Mouse (Mus musculus) lung, postnatal 14 days (tissue): ENCODE results near the gene Lifr.

ENCODE experiments used
- DNase-seq: peaks from one replicate; pipeline ENCODE4 v3.0.0; 2021

The Lifr gene

GRCm38 (mm10) chr15:7166735-7167134 lies 76.3 kb downstream of the Lifr start:
- DNase-seq = no peak

GRCm38 (mm10) chr15:7167238-7167905 lies 77.0 kb downstream of the Lifr start:
- DNase-seq = peak; percentile 22

DNA sequence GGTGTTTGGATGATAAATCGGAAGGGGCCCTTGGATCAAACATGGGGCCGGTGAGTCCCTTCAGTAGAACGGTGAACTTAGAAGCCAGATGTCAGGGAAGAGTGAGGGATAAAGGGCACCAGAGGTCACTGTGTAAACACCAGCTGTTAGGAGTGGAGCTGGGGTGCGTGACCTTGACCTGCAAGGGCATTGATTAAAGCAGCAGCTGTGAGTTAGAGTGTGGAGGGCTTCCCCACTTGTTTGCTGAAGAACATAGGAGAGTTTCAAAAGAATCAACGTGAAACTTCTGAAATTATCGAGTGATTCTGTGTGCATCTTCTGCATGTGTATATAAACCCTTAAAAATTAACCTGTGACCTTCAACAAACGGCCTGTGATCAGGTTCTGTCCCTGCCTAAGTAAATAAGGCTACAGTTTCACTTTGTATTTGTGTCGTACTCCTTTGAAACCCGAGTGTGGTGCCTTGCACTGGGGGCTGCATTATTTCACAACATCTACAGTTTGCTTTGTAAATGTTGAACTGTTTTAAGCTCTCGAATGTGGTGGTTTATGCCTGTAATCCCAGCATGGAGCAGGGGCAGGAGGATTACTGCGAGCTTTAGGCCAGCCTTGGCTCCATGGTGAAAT lies 77.6 kb downstream of the Lifr start:
- no peak for DNase-seq

- DNase-seq = peak; percentile 42
These were observed 82.5 kb downstream of the Lifr start for GRCm38 (mm10) chr15:7172875-7173274.

- DNase-seq = no peak
These were observed 82.9 kb downstream of the Lifr start for GRCm38 (mm10) chr15:7173346-7173745.

- no peak for DNase-seq
These were observed 83.4 kb downstream of the Lifr start for GRCm38 (mm10) chr15:7173776-7174175.

GRCm38 (mm10) chr15:7180576-7180975 lies 90.2 kb downstream of the Lifr start:
- DNase-seq = no peak

GRCm38 (mm10) chr15:7187682-7188081 lies 97.3 kb downstream of the Lifr start:
- no peak for DNase-seq

GRCm38 (mm10) chr15:7189678-7190454 lies 99.5 kb downstream of the Lifr start:
- peak; percentile 42 for DNase-seq

DNA sequence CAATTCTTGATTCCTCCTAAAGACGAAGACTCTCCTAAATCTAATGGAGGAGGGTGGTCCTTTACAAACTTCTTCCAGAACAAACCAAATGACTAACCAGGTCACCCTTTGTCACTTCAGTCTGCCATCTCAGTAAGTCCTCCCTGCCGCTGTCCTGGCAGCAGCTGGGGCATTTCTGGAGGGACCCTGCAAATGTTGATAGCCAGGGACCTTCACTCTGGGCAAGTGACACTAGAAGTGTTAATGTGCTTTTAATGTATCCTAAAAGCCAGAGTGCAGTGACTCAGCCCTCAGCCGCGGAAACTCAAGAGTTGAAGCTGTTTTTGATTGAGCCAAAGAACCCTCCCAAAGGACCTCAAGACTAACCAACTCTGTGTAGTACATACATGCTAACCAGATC lies 100.7 kb downstream of the Lifr start:
- DNase-seq = no peak

- no peak for DNase-seq
These were observed 102.2 kb downstream of the Lifr start for GRCm38 (mm10) chr15:7192582-7192981.

- no peak for DNase-seq
These were observed 103.8 kb downstream of the Lifr start for GRCm38 (mm10) chr15:7194147-7194720.

DNA sequence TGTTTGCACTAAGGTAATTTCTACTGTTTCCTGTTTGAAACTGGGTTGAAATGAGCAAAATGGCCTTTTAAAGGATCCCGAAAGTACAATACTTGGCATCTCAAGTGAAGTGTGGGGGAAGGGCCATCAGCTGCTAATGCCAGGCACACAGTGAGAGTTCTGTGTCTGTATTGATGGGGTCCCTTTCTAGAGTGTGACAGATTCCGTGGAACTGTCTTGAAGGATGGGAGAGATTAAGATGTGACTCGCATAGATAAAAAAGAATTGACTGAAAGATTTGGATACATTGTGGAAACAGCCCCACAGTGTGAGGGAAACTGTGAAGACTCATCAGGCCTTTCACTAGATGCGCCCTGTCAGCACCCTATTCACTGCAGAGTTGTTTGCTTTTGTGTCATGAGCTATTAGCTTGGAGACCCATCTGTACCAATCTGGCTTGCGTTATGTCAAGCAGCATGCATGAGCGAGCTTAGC lies 104.4 kb downstream of the Lifr start:
- no peak for DNase-seq

GRCm38 (mm10) chr15:7197652-7198445 lies 107.4 kb downstream of the Lifr start:
- DNase-seq = no peak

DNA sequence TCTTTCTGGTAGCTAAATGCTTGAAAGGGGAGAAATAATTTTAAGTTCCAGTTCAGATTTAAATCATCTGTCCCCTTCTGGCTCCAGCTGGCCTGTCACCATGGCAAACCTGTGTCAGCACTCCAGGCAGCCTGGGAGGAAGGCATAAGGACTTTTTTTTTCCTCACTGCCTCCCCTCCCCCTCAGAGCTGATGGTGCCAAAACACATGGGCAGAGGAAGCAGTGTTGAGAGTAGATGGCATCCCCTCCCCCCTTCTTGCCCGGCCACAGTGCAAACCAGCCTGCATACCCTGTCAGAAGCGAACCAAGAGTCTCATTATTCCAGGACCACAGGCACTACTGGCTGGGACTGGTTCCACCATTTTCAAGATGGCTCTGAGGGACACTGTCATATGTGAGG lies 108.4 kb downstream of the Lifr start:
- DNase-seq = no peak

DNA sequence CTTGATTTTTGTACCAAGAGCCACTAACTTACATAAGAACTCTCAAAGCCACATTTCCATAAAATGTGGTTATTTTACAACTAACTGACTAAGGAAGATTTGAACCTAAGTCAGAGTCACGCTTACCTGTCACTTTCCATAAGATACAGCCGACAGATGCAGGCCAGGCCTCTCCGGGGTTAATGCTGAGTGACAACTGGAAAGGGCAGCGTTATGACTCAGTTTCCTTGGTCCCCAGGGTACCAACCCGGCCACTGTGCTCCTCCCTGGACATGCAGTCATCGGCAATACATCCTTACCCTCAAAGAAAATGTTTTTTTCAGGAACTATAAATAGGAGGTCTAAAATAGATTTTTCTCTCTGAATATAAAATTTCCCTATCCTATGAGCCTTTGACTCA lies 109.9 kb downstream of the Lifr start:
- no peak for DNase-seq

- no peak for DNase-seq
These were observed 111.3 kb downstream of the Lifr start for GRCm38 (mm10) chr15:7201421-7202380.

DNA sequence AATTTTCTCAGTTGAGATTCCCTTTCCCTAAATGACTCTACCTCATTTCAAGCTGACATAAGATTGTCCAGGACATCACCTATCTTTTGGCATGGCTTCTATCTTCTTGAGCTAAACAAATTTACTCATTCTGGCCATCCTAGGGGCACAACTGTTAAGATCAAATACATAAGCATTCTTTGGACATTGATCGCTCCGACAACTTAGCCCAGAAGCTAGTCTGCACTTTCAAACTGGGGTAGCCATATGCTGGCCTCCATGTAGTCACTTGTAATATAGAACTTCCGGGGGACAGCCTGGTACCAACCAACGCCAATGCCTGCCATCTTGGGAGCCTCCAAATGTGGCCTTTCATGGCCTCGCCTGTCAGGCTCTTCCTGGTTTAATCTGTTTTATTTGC lies 112.6 kb downstream of the Lifr start:
- DNase-seq = no peak

GRCm38 (mm10) chr15:7203606-7204330 lies 113.4 kb downstream of the Lifr start:
- peak; percentile 74 for DNase-seq

DNA sequence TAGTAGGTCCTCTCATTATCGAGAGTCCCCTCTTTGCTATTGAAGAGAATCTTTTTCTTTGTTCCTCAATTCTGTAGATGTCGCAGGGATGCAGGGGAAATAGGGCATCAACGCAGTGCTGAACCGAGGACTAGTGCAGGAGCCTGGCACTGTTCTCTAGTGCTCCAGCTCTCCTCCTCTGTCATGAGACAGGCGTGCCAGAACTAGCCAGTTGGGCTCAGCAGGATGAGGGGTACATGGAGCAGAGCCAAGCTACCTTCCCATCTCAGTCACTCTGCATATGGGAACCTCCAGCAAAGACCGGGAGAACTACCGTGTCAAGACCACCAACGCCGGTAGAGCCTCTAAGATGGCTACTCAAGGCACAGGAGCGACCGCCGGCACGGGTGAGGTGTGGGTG lies 114.5 kb downstream of the Lifr start:
- DNase-seq = no peak

DNA sequence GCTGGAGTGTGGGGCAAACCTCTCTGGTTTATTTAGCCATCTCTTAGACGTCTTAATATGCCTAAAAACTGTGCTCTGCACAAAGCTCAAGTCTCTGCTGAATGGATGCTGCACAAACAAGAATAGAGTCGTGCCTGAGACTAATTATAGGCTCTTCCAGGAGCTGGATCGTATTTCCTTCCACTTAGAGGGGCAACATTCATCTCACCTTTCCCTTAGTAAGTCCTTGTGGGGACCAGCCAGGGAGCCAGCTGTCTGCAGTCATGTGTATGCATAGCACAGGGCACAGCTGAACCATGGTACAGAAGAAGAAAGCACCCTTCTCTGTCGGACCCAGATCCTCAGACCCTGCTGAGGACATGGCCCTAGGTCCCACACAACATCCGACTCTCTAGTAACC lies 115.7 kb downstream of the Lifr start:
- no peak for DNase-seq
